Mouse (Mus musculus): ENCODE data around the gene Vezf1.
A peak's percentile ranks its signal among the peaks of the same experiment; 100 is the strongest.

Gene Vezf1

GRCm38 (mm10) chr11:88055777-88056176 lies 12.3 kb upstream of the Vezf1 start:
- DNase-seq: no peak

DNA sequence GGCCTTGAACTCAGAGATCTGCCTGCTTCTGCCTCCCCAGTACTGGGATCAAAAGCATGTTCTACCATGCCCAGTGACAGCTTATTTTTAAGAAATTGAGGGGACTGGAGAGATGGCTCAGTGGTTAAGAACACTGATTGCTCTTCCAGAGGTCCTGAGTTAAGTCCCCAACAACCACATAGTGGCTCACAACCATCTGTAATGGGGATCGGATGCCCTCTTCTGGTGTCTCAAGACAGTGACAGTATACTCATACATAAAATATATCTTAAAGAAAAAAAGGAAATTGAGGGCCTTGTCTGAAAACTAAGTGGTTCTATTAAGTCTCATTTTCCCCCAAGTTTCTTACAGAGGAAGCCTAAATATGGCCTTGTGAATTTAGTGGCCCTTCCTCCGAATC lies 10.3 kb upstream of the Vezf1 start:
- DNase-seq: no peak

- DNase-seq: peak; percentile 34
Measured at GRCm38 (mm10) chr11:88059141-88059540, 8.9 kb upstream of the Vezf1 start.

DNA sequence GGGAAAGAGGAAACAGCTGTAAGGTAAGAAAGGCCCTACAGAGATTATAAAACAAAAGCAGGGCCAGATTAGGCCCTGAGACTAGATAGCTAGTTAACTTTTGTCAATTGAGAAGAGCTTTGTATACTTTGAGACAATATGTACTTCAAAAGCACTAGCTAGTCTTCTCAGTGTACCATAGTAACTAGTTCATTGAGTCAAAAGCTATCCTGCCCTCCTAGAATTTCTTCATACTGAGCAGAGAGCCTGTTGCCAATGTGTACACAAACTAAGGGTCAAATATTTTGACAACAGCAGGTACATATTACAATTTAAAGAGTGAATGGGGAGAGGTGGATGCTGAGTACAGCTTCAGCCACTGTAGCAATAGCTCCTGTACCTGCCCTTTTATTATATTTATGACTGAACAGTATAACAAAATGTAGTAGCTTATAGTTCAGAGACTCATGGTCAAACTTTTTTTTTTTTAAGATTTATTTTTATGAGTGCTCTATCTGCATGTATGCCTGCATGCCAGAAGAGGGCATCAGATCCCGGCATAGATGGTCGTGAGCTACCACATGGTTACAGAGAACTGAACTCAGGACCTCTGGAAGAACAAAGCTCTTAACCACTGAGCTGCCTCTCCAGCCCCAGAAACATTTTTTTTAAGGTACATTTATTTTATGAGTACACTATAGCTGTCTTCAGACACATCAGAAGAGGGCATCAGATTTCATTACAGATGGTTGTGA lies 6.0 kb upstream of the Vezf1 start:
- DNase-seq: no peak

DNA sequence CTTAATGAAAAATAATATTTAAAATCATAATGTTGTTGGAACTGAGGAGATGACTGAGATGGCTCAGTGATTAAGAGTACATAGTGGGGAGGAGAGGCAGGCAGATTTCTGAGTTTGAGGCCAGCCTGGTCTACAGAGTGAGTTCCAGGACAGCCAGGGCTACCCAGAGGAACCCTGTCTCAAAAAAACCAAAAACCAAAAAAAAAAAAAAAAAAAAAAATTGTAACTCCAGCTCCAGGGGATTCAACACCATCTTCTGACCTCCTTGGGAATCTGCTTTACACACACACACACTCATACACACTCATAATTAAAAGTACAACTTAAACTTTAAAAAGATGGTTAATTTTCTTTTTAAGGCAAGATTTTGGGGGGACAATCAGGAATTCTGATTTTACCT lies 2.3 kb upstream of the Vezf1 start:
- no peak for DNase-seq

DNA sequence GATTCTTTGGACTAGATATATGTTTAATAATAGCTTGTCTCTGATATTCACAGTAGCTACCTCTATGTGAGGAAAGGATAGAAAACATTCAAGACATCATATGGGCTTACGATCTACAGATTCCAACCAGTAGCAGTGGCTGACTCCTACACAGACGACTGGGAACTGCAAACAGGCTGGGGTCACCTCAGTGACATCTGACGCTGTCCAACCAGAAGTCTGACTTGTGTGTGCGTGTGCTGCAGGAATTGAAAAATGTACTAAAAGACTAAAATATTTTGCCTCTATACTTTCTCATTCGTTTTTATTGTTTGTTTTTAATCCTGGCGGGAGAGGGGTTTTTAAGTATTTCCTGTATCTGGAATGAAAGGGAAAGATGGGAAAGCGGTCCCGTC lies 891 bp upstream of the Vezf1 start:
- DNase-seq: no peak

GRCm38 (mm10) chr11:88068411-88069245 lies 549 bp downstream of the Vezf1 start:
- peak; percentile 65 for DNase-seq

DNA sequence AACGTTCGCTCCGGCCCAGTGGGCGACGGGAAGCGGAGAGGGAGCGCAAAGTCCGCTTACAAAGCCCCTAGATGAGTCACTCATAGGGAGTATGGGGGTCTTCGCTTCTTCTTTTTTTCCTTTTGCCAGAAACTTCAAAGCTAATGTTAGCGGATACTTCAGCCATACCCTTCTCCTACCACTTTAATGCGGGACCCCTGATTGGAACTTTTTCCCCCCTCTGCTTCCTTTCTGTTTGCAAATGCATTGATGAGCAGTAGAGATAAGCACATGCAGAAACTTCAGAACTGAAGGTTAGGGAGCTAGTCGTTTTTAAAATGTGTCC lies 1.1 kb downstream of the Vezf1 start:
- no peak for DNase-seq

DNA sequence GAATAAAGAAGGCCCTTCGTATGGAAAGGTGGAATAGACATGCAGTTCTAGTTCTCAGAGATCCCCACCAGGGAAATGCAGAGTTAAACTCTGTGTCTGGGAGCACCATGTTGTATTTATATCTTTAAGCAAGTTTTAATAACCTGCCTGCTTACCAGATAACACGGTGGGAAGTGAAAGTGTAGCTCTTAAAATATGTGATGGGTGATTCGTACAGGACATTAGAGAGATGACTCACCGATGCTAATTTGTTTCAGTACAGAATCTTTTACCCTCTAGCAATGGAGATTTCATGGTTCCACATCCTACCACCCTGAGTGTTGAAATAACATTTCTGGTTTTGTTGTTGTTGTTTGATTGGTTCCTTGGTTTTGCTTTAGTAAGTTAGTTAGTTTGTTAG lies 2.3 kb downstream of the Vezf1 start:
- DNase-seq: no peak

- no peak for DNase-seq
Measured at GRCm38 (mm10) chr11:88071113-88071512, 3.0 kb downstream of the Vezf1 start.

DNA sequence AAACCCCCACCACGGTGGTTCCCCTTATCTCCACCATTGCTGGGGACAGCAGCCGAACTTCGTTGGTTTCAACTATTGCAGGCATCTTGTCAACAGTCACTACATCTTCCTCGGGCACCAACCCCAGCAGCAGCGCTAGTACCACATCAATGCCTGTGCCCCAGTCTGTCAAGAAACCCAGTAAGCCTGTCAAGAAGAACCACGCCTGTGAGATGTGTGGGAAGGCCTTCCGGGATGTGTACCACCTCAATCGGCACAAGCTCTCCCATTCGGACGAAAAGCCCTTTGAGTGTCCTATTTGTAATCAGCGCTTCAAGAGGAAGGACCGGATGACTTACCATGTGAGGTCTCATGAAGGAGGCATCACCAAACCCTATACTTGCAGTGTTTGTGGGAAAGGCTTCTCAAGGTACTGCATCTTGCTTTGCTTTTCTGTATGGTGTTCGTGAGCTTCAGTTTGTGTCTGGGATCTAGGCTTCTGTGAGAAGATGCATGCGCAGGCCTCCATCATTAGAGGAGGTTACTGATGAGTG lies 5.3 kb downstream of the Vezf1 start:
- DNase-seq: no peak

DNA sequence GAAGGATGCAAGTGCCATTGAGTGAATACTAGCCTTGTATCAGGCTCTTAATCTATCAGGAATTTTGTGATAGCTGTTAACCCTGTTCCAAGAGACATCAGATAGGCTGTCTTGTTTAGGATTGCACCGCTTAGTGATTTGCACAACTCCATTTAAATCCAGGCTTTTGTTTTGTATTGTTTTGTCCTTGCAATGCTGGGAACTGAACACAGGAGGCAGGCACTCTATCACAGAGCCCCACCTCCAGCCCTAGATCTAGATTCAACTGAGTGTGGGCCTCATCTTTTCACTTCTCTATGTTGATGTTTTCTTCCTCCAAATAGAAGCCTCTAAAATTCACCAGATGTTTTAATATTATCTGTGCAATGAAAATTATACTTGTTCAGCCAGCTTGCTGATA lies 7.6 kb downstream of the Vezf1 start:
- DNase-seq: no peak

DNA sequence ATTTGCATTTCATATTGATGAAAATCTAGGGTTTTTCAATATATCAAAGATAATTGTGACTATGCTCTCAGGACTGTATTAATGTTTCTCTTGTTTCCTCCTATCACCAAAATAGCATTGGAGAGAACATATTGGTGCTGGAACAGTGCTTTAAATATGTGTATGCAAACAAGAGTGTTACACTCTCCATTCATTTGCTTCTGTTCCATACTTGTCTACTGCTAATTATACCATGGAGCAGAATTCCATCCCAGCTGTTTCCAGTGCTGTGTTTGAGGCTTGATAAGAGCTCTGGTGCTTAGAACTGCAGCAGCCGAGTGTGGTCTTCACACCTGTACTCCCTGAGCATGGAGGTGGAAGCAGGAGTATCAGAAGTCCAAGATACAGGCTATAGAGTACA lies 8.3 kb downstream of the Vezf1 start:
- DNase-seq: no peak

DNA sequence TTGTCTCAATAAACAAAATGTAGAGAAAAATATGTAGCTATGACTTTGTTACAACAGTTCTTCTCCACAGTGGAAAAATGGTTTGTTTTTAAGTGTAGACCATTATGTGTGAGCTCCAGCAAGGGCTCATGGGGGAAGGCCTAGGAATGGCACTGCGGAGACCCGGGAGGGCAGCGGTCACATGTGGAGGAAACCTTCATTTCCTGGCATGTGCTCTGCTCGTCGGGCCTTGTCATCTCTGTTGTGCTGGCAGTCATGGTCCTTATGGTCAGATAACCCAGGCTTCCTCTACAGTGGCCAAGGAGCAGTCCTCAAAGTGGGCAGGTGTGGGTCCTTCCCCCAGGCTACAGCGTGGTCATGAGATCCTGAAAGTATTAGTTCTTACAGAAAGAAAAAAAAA lies 15.6 kb downstream of the Vezf1 start:
- DNase-seq: no peak

DNA sequence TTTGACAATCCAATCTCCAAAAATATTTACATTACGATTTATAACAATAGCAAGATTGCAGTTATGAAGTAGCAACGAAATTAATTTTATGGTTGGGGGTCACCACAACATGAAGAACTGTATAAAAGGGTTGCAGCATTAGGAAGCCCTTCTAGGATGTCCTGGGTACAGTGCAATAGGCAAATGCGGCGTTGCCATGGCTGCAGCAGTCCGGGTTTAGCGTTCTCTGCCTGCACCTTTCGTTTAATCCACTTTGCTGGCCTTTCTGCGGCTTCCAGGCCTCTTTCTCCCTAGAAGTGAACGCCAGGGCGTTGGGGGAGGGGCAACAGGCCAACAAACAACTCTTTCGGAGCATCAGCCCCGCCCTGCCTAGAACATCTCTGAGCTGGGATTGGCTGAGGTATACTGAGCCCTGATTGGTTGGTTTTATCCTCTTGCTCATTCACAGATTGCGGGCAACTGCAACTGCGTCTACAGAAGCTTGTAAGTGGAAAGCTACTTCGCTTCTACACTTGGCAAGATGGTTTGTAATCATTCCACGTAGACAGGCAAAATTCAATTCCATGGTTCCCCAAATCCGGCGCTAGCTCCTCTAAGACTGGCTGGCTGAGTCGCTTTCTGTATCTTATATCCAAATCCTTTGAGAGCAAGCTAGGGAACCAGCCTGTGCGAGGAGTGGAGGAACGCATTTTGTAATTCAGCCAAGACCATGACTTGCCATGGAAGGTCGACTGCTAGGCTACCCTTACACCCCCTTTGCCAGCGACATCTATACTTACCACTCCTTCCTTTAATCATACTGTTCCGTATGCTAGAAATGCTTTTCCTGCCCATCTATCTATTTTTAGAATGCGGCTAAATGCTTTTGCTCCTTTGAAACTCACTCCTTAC lies 18.9 kb downstream of the Vezf1 start:
- peak; percentile 79 for DNase-seq

DNA sequence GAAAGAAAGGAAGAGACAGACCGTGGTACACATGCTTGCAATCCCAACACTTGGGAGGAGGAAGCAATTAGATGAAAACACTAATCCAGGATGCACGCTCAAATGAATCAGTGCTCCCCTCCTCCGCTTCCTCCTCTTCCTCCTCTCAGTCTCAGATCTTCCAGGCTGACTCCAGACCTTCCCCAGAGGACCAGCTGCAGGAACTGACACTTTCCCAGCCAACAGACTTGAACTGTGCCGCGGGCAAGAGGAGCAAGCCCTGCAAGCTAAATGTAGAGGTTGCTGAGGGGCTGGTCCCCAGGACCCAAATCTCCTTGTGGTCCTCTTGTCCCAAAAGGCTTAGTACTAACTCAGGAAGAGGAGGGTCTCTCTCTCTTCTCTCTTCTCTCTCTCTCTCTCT lies 21.1 kb downstream of the Vezf1 start:
- no peak for DNase-seq

- DNase-seq: no peak
Measured at GRCm38 (mm10) chr11:88090293-88090692, 22.2 kb downstream of the Vezf1 start.

GRCm38 (mm10) chr11:88091949-88092348 lies 23.9 kb downstream of the Vezf1 start:
- DNase-seq: peak; percentile 50

DNA sequence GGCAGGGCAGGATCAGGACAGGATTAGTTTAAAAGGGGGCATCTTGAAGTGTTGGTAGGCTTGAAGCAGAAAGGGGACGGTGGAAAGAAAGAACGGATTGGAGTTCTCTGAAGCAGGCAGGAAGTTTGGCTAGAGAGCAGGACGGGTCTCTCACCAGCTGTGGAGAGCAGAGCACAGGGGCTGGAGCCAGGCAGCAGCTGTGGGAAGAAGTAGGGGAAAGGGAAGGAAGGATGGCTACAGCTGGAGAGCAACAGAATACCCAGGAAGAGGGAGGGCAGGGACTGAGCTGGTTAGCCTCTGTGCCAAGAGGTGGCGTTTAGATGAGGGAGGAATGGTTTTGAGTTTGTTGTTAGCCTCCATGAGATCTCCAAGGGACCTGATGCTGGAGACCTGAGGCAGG lies 29.1 kb downstream of the Vezf1 start:
- DNase-seq: no peak

- DNase-seq: no peak
Measured at GRCm38 (mm10) chr11:88098021-88098729, 30.1 kb downstream of the Vezf1 start, which contains the start of gene Cuedc1. Cuedc1 (plus strand) TSS chr11:88098058.

DNA sequence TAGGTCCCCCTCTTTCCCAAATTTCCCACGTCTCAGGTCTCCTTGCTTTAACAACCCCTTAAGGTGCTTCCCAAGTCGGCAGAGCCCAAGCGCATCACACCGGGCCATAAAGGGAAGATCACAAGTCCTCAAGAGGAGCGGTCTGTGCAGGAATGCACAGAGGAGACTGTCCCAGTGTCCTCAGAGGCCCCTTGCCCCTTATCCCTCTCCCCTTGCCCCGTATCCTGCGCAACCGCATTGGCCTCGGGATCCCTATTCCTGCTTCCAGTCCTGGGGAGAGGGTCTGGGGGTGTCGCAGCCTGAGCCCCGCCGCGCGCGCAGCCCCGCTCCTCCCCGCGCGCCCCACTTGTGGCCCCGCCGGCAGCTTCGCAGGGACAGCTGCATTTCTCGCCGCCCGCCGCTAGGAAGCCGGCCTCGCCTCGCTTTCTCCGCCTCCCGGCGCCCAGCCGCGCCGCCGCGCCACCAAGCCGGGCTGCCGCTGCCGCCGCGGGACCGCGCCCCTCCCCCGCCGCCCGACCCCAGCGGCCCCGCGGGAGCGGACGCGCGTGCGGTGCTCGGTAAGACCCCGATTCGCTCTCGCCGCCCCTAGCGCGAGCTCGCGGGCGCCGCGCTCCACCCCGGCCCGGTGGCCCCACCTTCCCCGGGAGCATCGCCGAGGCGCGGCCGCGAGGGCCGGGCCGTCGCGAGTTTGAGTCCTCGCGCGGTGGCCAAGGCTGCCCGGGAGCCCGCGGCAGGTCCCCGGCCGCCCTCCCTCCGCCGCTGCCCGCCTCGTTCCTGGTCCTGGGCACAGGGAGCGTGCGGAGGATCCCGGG lies 30.9 kb downstream of the Vezf1 start:
- DNase-seq: peak; percentile 84

DNA sequence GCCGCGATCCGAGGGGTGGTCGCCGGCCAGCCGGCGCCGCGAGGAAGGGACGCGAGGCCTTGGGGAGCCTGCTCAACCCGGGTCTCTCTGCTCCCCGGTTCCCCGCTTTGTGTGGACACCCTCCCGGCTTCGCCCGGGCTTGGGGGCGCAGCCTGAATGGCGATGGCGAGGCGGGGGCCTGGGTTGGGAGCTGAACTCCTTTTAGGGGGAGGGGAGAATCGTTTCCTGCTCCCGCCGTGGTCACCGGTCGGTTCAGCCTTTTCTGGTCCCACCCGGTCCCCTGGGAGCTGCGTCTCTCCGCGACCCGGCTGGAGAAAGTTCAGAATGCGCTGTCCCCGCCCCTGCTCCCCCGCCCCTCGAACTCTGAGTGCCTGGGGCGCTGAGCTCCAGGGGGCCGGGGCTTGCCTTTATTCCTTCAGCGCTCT lies 31.5 kb downstream of the Vezf1 start:
- peak; percentile 54 for DNase-seq

All from thymus, postnatal 25 days (tissue).